ENCODE assay signal across 8 mouse cellular contexts in the genomic region with DNA sequence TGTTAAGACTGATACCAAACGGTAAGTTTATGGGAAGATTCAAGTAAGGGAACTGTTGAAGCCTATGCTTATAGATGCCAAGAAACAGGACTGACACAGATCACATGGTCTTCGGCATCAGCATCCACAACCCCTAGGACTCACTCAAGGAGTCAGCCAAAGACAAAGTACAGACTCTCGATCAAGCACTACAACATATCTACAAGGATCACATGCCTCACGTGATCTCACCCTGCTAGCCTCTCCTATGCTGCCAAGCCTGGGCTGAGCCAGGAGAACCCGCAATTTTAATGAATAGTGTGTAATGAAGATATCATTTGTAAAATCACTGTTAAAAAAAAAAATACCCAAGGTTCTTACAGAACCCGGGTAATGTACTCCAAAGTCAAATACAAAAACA. TPM values are rescaled to one million over a fixed set of nuclear protein-coding genes. Genes with fewer than 3 reads are reported as not detected.
DNase-seq lines count a peak whose midpoint lies in the region; ATAC-seq and TF ChIP-seq lines count a peak whose summit lies in the region.

No protein-coding gene starts in this region.

- H3K27ac ChIP-seq in heart, embryonic 13.5 days (replicated peaks): no peak overlapping the region
- no peak overlapping the region for H3K27ac ChIP-seq in hindbrain, embryonic 16.5 days (ENCODE audit: low read depth, low read length)

- no peaks in the 10 kb centered on the region for H3K9me3 ChIP-seq in heart, embryonic 13.5 days
- H3K9me3 ChIP-seq in G1E (replicated peaks): no peaks in the 10 kb centered on the region
- H3K9me3 ChIP-seq in hindbrain, embryonic 16.5 days (ENCODE audit: control insufficient read depth, low read length): no peaks in the 10 kb centered on the region

- DNase-seq in heart, postnatal 10 days: no peak
- DNase-seq in G1E (ENCODE audit: low spot score): no peak
- DNase-seq in layer of hippocampus, adult 8-10 months (ENCODE audit: low spot score in 2 of 2): no peak
- DNase-seq in thymus, postnatal 25 days: no peak

- TF ChIP-seq CTCF in G1E (IDR thresholded peaks at IDR 0.05; ENCODE audit: low read depth, low read length): no peak

- 0 out of 2 replicates have a peak, but pooled peaks cover 4% of the 10 kb centered on the region for H3K36me3 ChIP-seq in heart, embryonic 13.5 days
- H3K36me3 ChIP-seq in G1E (replicated peaks): peaks cover 38% of the 10 kb centered on the region
- no peaks in the 10 kb centered on the region for H3K36me3 ChIP-seq in hindbrain, embryonic 16.5 days (ENCODE audit: control insufficient read depth, insufficient read depth, low read length)

- H3K4me2 ChIP-seq in heart, embryonic 13.5 days: peak overlapping the region; percentile 92; the same call in 1 of the 2 replicates
- H3K4me2 ChIP-seq in hindbrain, embryonic 16.5 days (ENCODE audit: low read length): peak overlapping the region; percentile 82

- peaks cover 26% of the 10 kb centered on the region for H3K4me1 ChIP-seq in heart, embryonic 13.5 days
- H3K4me1 ChIP-seq in G1E (ENCODE audit: insufficient read depth, low read depth, low read length): peaks cover 59% of the 10 kb centered on the region
- H3K4me1 ChIP-seq in hindbrain, embryonic 16.5 days (ENCODE audit: control insufficient read depth, insufficient read depth, low read depth, low read length): peaks cover 18% of the 10 kb centered on the region

- no peak overlapping the region for H3K9ac ChIP-seq in heart, embryonic 13.5 days
- no peak overlapping the region for H3K9ac ChIP-seq in hindbrain, embryonic 16.5 days (ENCODE audit: low read depth, low read length)

- WGBS in heart, embryonic 13.5 days: 73% methylated on average over 6 of the region's 6 CpGs
- WGBS in hindbrain, embryonic 16.5 days: 86% methylated on average over 6 of the region's 6 CpGs

- H3K4me3 ChIP-seq in heart, embryonic 13.5 days: no peak overlapping the region
- no peak overlapping the region; the same call in 1 of the 2 replicates for H3K4me3 ChIP-seq in G1E (ENCODE audit: low read depth, low read length)
- no peak overlapping the region for H3K4me3 ChIP-seq in hindbrain, embryonic 16.5 days (ENCODE audit: low read length)

- H3K27me3 ChIP-seq in heart, embryonic 13.5 days (replicated peaks): no peaks in the 10 kb centered on the region
- no peaks in the 10 kb centered on the region for H3K27me3 ChIP-seq in G1E (ENCODE audit: insufficient read depth, low read length)
- H3K27me3 ChIP-seq in hindbrain, embryonic 16.5 days (replicated peaks; ENCODE audit: control insufficient read depth, insufficient read depth, low read length): no peaks in the 10 kb centered on the region

- no peak for ATAC-seq in heart, embryonic 13.5 days (ENCODE audit: extremely low read depth, insufficient number of reproducible peaks, low FRiP score, low TSS enrichment)
- ATAC-seq in G1E (ENCODE audit: extremely low read depth, insufficient number of reproducible peaks, low FRiP score, poor library complexity, severe bottlenecking): peak; percentile 15; the same call in 1 of the 2 replicates
- ATAC-seq in hindbrain, embryonic 16.5 days: no peak
- peak; percentile 54 for ATAC-seq in megakaryocyte-erythroid progenitor cell, adult 5-6 weeks (replicated peaks; ENCODE audit: low FRiP score, low TSS enrichment, poor library complexity, severe bottlenecking)
- ATAC-seq in megakaryocyte, adult 5-6 weeks (ENCODE audit: poor library complexity, severe bottlenecking): no peak

- intact Hi-C loops in heart, postnatal 10 days (cut with DNase I): loop anchor here (5.0 kb wide), 2 partner anchors 112 to 208 kb away; no protein-coding TSS in a partner anchor

RNA-seq across cellular contexts. Expression of gene Ap1ar, which starts 1.7 kb away (rescaled TPM):
- 27.5 and 30.5 TPM in 2 replicates for polyA plus RNA-seq in heart, embryonic 13.5 days (2015; fragmentation: Nextera tagmentation; extraction: Ambion mirVana)
- total RNA-seq in heart, postnatal 10 days (2021): 10 to 100 TPM; 18.1 to 18.9 TPM
- total RNA-seq in G1E (2014; fragmentation: Nextera tagmentation): 69.0 and 95.0 TPM in 2 replicates
- total RNA-seq in G1E (2017): 69.1 and 72.0 TPM in 2 replicates
- 118 and 121 TPM in 2 replicates for polyA plus RNA-seq in G1E (2012)
- 83.0 and 86.3 TPM in 2 replicates for polyA plus RNA-seq in hindbrain, embryonic 16.5 days (2015; fragmentation: Nextera tagmentation; extraction: Ambion mirVana)
- total RNA-seq in megakaryocyte-erythroid progenitor cell, adult 5-6 weeks (2014; fragmentation: Nextera tagmentation): 93.2 and 102 TPM in 2 replicates
- total RNA-seq in megakaryocyte-erythroid progenitor cell, adult 5-6 weeks (2017): 109 and 114 TPM in 2 replicates
- total RNA-seq in megakaryocyte, adult 5-6 weeks (2015): 36.1 and 50.7 TPM in 2 replicates
- total RNA-seq in megakaryocyte, adult 5-6 weeks (2017): 41.5 and 43.3 TPM in 2 replicates
- total RNA-seq in layer of hippocampus, adult 8-10 months (2022): 10 to 100 TPM; 71.5 to 88.5 (median 84.3) TPM

RNA-seq across cellular contexts. Expression of gene Tifa, which starts 46.0 kb away (rescaled TPM):
- 3.0 and 3.3 TPM in 2 replicates for polyA plus RNA-seq in heart, embryonic 13.5 days (2015; fragmentation: Nextera tagmentation; extraction: Ambion mirVana)
- total RNA-seq in heart, postnatal 10 days (2021): 1 to 10 TPM; 3.1 to 3.5 TPM
- total RNA-seq in G1E (2014; fragmentation: Nextera tagmentation) (19.5 and 20.1 TPM in 2 replicates), G1E (2017) (6.2 and 7.4 TPM in 2 replicates)
- 11.5 and 12.8 TPM in 2 replicates for polyA plus RNA-seq in G1E (2012)
- polyA plus RNA-seq in hindbrain, embryonic 16.5 days (2015; fragmentation: Nextera tagmentation; extraction: Ambion mirVana): 2.8 and 3.8 TPM in 2 replicates
- total RNA-seq in megakaryocyte-erythroid progenitor cell, adult 5-6 weeks (2014; fragmentation: Nextera tagmentation): 34.5 and 36.0 TPM in 2 replicates
- 32.1 and 34.1 TPM in 2 replicates for total RNA-seq in megakaryocyte-erythroid progenitor cell, adult 5-6 weeks (2017)
- 111 and 137 TPM in 2 replicates for total RNA-seq in megakaryocyte, adult 5-6 weeks (2015)
- 111 and 121 TPM in 2 replicates for total RNA-seq in megakaryocyte, adult 5-6 weeks (2017)
- total RNA-seq in layer of hippocampus, adult 8-10 months (2022): 10 to 100 TPM in 2 of 4 experiments, 1 to 10 TPM in 2; 7.7 to 12.5 (median 9.7) TPM

RNA-seq across cellular contexts. Expression of gene Alpk1, which starts 55.3 kb away (rescaled TPM):
- polyA plus RNA-seq in heart, embryonic 13.5 days (2015; fragmentation: Nextera tagmentation; extraction: Ambion mirVana): 1.0 and 1.2 TPM in 2 replicates
- total RNA-seq in heart, postnatal 10 days (2021): 1 to 10 TPM; 5.1 to 5.5 TPM
- total RNA-seq in G1E (2014; fragmentation: Nextera tagmentation) (not detected in 2 replicates), G1E (2017) (0.11 TPM in 1 of 2 replicates, not detected in the other)
- 0.01 TPM in 1 of 2 replicates, not detected in the other for polyA plus RNA-seq in G1E (2012)
- 0.46 and 0.72 TPM in 2 replicates for polyA plus RNA-seq in hindbrain, embryonic 16.5 days (2015; fragmentation: Nextera tagmentation; extraction: Ambion mirVana)
- total RNA-seq in megakaryocyte-erythroid progenitor cell, adult 5-6 weeks (2014; fragmentation: Nextera tagmentation): 2.5 and 5.7 TPM in 2 replicates
- total RNA-seq in megakaryocyte-erythroid progenitor cell, adult 5-6 weeks (2017): 3.7 and 6.8 TPM in 2 replicates
- 15.5 and 17.8 TPM in 2 replicates for total RNA-seq in megakaryocyte, adult 5-6 weeks (2015)
- 28.7 and 35.1 TPM in 2 replicates for total RNA-seq in megakaryocyte, adult 5-6 weeks (2017)
- total RNA-seq in layer of hippocampus, adult 8-10 months (2022): 10 to 100 TPM in 3 of 4 experiments, 1 to 10 TPM in 1; 8.6 to 12.3 (median 11.4) TPM

Comparison
In these comparisons a context has a peak if more than half of its experiments do, and no peak if none do; other contexts are left out.
1. ATAC-seq: peak in G1E (single experiment) and megakaryocyte-erythroid progenitor cell, adult 5-6 weeks (single experiment); none in heart, embryonic 13.5 days (single experiment), hindbrain, embryonic 16.5 days (single experiment) and megakaryocyte, adult 5-6 weeks (single experiment).